Mouse (Mus musculus): ENCODE data around the gene Ppp2r3a. TPM values are rescaled to one million over a fixed set of nuclear protein-coding genes. Genes with fewer than 3 reads are reported as not detected.

Gene Ppp2r3a
- total and polyA plus RNA-seq, 3 experiments = 1.1 to 3.0 TPM; not detected in 1

GRCm38 (mm10) chr9:101240161-101240560, 11.4 kb downstream of the Ppp2r3a start:
- H3K27me3 ChIP-seq (ENCODE audit: control insufficient read depth in 1 of 2, insufficient read depth in 2 of 2, low read length in 2 of 2) = no peaks in the 10 kb centered on the region
- H3K4me3 ChIP-seq (ENCODE audit: control insufficient read depth in 1 of 2, insufficient read depth in 1 of 2, low read depth in 2 of 2, low read length in 2 of 2) = no peak overlapping the region
- no peak overlapping the region for H3K27ac ChIP-seq (ENCODE audit: control insufficient read depth, low read depth, low read length)
- no peaks in the 10 kb centered on the region for H3K36me3 ChIP-seq (ENCODE audit: control insufficient read depth in 1 of 2, insufficient read depth in 2 of 2, low read length in 2 of 2)
- TF ChIP-seq POLR2AphosphoS5 (IDR thresholded peaks at IDR 0.05; ENCODE audit: borderline replicate concordance, low read depth, low read length) = no peak
- no peak for TF ChIP-seq USF1 (IDR thresholded peaks at IDR 0.05; ENCODE audit: low read depth, low read length)
- TF ChIP-seq POLR2A (IDR thresholded peaks at IDR 0.05; ENCODE audit: control insufficient read depth in 1 of 2, insufficient read depth in 1 of 2, low read depth in 1 of 2, low read length in 2 of 2, poor library complexity in 1 of 2) = no peak
- no peak for TF ChIP-seq MEF2A (IDR thresholded peaks at IDR 0.05; ENCODE audit: extremely low read depth, insufficient replicate concordance, low read depth, low read length, poor library complexity, severe bottlenecking)
- TF ChIP-seq TCF12 (IDR thresholded peaks at IDR 0.05; ENCODE audit: low read depth, low read length) = no peak
- no peak for TF ChIP-seq ETS1 (IDR thresholded peaks at IDR 0.05; ENCODE audit: low read depth, low read length)
- TF ChIP-seq ZNF384 (IDR thresholded peaks at IDR 0.05; ENCODE audit: low read depth, low read length) = no peak
- no peak for TF ChIP-seq SIN3A (IDR thresholded peaks at IDR 0.05; ENCODE audit: low read length)
- no peak for TF ChIP-seq UBTF (IDR thresholded peaks at IDR 0.05; ENCODE audit: borderline replicate concordance, insufficient read depth, low read depth, low read length)
- no peak for TF ChIP-seq ZKSCAN1 (IDR thresholded peaks at IDR 0.05; ENCODE audit: low read depth, low read length)
- no peak for TF ChIP-seq MAZ (IDR thresholded peaks at IDR 0.05; ENCODE audit: low read depth, low read length)
- no peak for TF ChIP-seq GATA1 (IDR thresholded peaks at IDR 0.05; ENCODE audit: low read depth, low read length)
- no peak for TF ChIP-seq RCOR1 (IDR thresholded peaks at IDR 0.05; ENCODE audit: low read depth, low read length)
- no peak for TF ChIP-seq E2F4 (IDR thresholded peaks at IDR 0.05; ENCODE audit: borderline replicate concordance, low read depth, low read length)
- no peak for TF ChIP-seq MXI1 (IDR thresholded peaks at IDR 0.05; ENCODE audit: low read depth, low read length)
- no peak for TF ChIP-seq TAL1 (IDR thresholded peaks at IDR 0.05; ENCODE audit: low read length)
- TF ChIP-seq POLR2AphosphoS2 (IDR thresholded peaks at IDR 0.05; ENCODE audit: low read length) = no peak
- H3K9me3 ChIP-seq (replicated peaks; ENCODE audit: insufficient read depth, low read length) = no peaks in the 10 kb centered on the region
- no peaks in the 10 kb centered on the region for H3K79me2 ChIP-seq (ENCODE audit: control insufficient read depth, insufficient read depth, low read length, poor library complexity)
- DNase-seq (ENCODE audit: low read depth, low spot score) = no peak
- H3K4me1 ChIP-seq (ENCODE audit: control insufficient read depth in 1 of 2, insufficient read depth in 2 of 2, low read length in 2 of 2) = peaks cover 0 to 4% of the 10 kb centered on the region in 2 experiments; a peak in 1 of 4 replicates
- H3K9ac ChIP-seq (ENCODE audit: control insufficient read depth, low read depth, low read length, poor library complexity, severe bottlenecking) = no peak overlapping the region

DNA sequence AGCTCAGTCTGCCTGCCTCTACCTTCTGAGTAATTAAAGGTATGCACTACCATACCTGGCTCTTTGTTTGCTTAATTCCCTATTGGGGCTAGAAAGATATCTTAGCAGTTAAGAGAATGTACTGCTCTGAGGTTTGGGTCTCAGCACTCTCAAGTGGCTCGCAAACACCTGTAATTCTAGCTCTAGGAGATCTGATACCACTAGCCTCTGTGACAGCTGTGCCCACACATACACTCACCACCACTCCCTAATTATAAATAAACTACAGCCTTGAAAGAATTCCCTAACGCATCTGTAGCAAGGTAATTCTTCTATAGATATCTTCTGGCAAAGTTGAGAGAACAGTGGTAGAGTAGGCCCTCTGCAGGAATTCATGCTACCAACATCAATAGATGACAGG, 15.8 kb downstream of the Ppp2r3a start:
- TF ChIP-seq ZNF384 (IDR thresholded peaks at IDR 0.05; ENCODE audit: low read depth, low read length) (no peak), POLR2AphosphoS5 (IDR thresholded peaks at IDR 0.05; ENCODE audit: borderline replicate concordance, low read depth, low read length) (no peak), SMC3 (IDR thresholded peaks at IDR 0.05; ENCODE audit: low read depth, low read length) (no peak), HCFC1 (IDR thresholded peaks at IDR 0.05; ENCODE audit: low read depth, low read length) (no peak), POLR2AphosphoS2 (IDR thresholded peaks at IDR 0.05; ENCODE audit: low read length) (no peak), UBTF (IDR thresholded peaks at IDR 0.05; ENCODE audit: borderline replicate concordance, insufficient read depth, low read depth, low read length) (no peak), MYB (IDR thresholded peaks at IDR 0.05; ENCODE audit: low read depth, low read length) (no peak), ZMIZ1 (IDR thresholded peaks at IDR 0.05; ENCODE audit: low read depth, low read length) (no peak), CHD2 (IDR thresholded peaks at IDR 0.05; ENCODE audit: low read length) (no peak), GABPA (IDR thresholded peaks at IDR 0.05; ENCODE audit: low read depth, low read length) (no peak), E2F4 (IDR thresholded peaks at IDR 0.05; ENCODE audit: borderline replicate concordance, low read depth, low read length) (no peak), EP300 (IDR thresholded peaks at IDR 0.05; ENCODE audit: low read depth in 1 of 2, low read length in 2 of 2) (no peak), TBP (IDR thresholded peaks at IDR 0.05; ENCODE audit: low read depth, low read length) (no peak), TCF12 (IDR thresholded peaks at IDR 0.05; ENCODE audit: low read depth, low read length) (no peak), BHLHE40 (IDR thresholded peaks at IDR 0.05; ENCODE audit: borderline replicate concordance, low read depth, low read length) (no peak), ETS1 (IDR thresholded peaks at IDR 0.05; ENCODE audit: low read depth, low read length) (no peak), CTCF (IDR thresholded peaks at IDR 0.05 in 2 of 3, conservative IDR thresholded peaks at IDR 0.05 in 1 of 3; ENCODE audit: control insufficient read depth in 1 of 3, insufficient read depth in 1 of 3, low read depth in 2 of 3, low read length in 3 of 3, poor library complexity in 1 of 3, severe bottlenecking in 1 of 3) (no peak)
- no peak overlapping the region for H3K9ac ChIP-seq (ENCODE audit: control insufficient read depth, low read depth, low read length, poor library complexity, severe bottlenecking)
- H3K79me2 ChIP-seq (ENCODE audit: control insufficient read depth, insufficient read depth, low read length, poor library complexity) = no peaks in the 10 kb centered on the region
- no peak overlapping the region for H3K4me3 ChIP-seq (ENCODE audit: control insufficient read depth in 1 of 2, insufficient read depth in 1 of 2, low read depth in 2 of 2, low read length in 2 of 2)
- DNase-seq (ENCODE audit: low read depth, low spot score) = no peak
- H3K4me1 ChIP-seq (ENCODE audit: control insufficient read depth in 1 of 2, insufficient read depth in 2 of 2, low read length in 2 of 2) = no peaks in the 10 kb centered on the region
- no peaks in the 10 kb centered on the region for H3K9me3 ChIP-seq (replicated peaks; ENCODE audit: insufficient read depth, low read length)
- H3K27ac ChIP-seq (ENCODE audit: control insufficient read depth, low read depth, low read length) = no peak overlapping the region
- H3K27me3 ChIP-seq (ENCODE audit: control insufficient read depth in 1 of 2, insufficient read depth in 2 of 2, low read length in 2 of 2) = no peaks in the 10 kb centered on the region
- H3K36me3 ChIP-seq (ENCODE audit: control insufficient read depth in 1 of 2, insufficient read depth in 2 of 2, low read length in 2 of 2) = no peaks in the 10 kb centered on the region
